Mouse (Mus musculus): Measurements from ENCODE around the gene Pdgfc.
"Not testable (repeated sequence)": the region's sequence is repeated elsewhere in the genome, so short reads cannot be mapped to it uniquely, and the experiment has no call there.

The Pdgfc gene

GRCm38 (mm10) chr3:81046652-81047607, 10.7 kb downstream of the Pdgfc start:
- DNase-seq = no peak

GRCm38 (mm10) chr3:81051522-81051921, 15.3 kb downstream of the Pdgfc start:
- no peak for DNase-seq

GRCm38 (mm10) chr3:81052422-81052821, 16.2 kb downstream of the Pdgfc start:
- no peak for DNase-seq

- no peak for DNase-seq
Observed at GRCm38 (mm10) chr3:81054074-81054473, 17.9 kb downstream of the Pdgfc start.

GRCm38 (mm10) chr3:81057719-81058118, 21.5 kb downstream of the Pdgfc start:
- DNase-seq = no peak

- no peak for DNase-seq
Observed at GRCm38 (mm10) chr3:81058527-81059031, 22.4 kb downstream of the Pdgfc start.

GRCm38 (mm10) chr3:81068550-81068949, 32.3 kb downstream of the Pdgfc start:
- DNase-seq = no peak

- DNase-seq = no peak
Observed at GRCm38 (mm10) chr3:81101136-81101535, 64.9 kb downstream of the Pdgfc start.

- DNase-seq = no peak
Observed at GRCm38 (mm10) chr3:81102158-81102876, 66.1 kb downstream of the Pdgfc start.

- DNase-seq = no peak
Observed at GRCm38 (mm10) chr3:81102877-81103420, 66.7 kb downstream of the Pdgfc start.

- no peak for DNase-seq
Observed at GRCm38 (mm10) chr3:81107515-81107914, 71.3 kb downstream of the Pdgfc start.

GRCm38 (mm10) chr3:81110968-81111367, 74.8 kb downstream of the Pdgfc start:
- no peak for DNase-seq

- DNase-seq = no peak
Observed at GRCm38 (mm10) chr3:81112892-81113291, 76.7 kb downstream of the Pdgfc start.

- DNase-seq = no peak
Observed at GRCm38 (mm10) chr3:81120664-81121063, 84.4 kb downstream of the Pdgfc start.

- DNase-seq = no peak
Observed at GRCm38 (mm10) chr3:81121731-81122130, 85.5 kb downstream of the Pdgfc start.

- no peak for DNase-seq
Observed at GRCm38 (mm10) chr3:81123461-81123860, 87.2 kb downstream of the Pdgfc start.

GRCm38 (mm10) chr3:81127013-81127412, 90.8 kb downstream of the Pdgfc start:
- DNase-seq = no peak

GRCm38 (mm10) chr3:81136985-81137384, 100.8 kb downstream of the Pdgfc start:
- DNase-seq = no peak

- DNase-seq = not testable (repeated sequence)
Observed at GRCm38 (mm10) chr3:81138030-81138429, 101.8 kb downstream of the Pdgfc start.

GRCm38 (mm10) chr3:81143730-81144129, 107.5 kb downstream of the Pdgfc start:
- DNase-seq = no peak

GRCm38 (mm10) chr3:81149109-81149521, 112.9 kb downstream of the Pdgfc start:
- no peak for DNase-seq

- DNase-seq = no peak
Observed at GRCm38 (mm10) chr3:81150228-81150627, 114.0 kb downstream of the Pdgfc start.

GRCm38 (mm10) chr3:81154420-81154819, 118.2 kb downstream of the Pdgfc start:
- no peak for DNase-seq

Data from thymus, postnatal 36 days (tissue).